8 mouse cellular contexts compared by ENCODE assay signal in genomic region chr5:113310377-113311003, GRCm38 (mm10). TPM values are rescaled to one million over a fixed set of nuclear protein-coding genes. Genes with fewer than 3 reads are reported as not detected.
DNase-seq lines count a peak whose midpoint lies in the region; ATAC-seq lines count a peak whose summit lies in the region.

TSS of gene Sgsm1 (minus strand) at chr5:113310786.

- H3K4me3 ChIP-seq in intestine, embryonic 15.5 days (replicated peaks): peak within 1 kb of the TSS; percentile 63
- H3K4me3 ChIP-seq in megakaryocyte, embryonic 14.5 days (replicated peaks): peak within 1 kb of the TSS; percentile 67

- peaks cover 13% of the 10 kb centered on the region for H3K4me1 ChIP-seq in intestine, embryonic 15.5 days (replicated peaks)
- peaks cover 10% of the 10 kb centered on the region for H3K4me1 ChIP-seq in megakaryocyte, embryonic 14.5 days

- no peaks in the 10 kb centered on the region for H3K9me3 ChIP-seq in intestine, embryonic 15.5 days
- H3K9me3 ChIP-seq in megakaryocyte, embryonic 14.5 days: peaks cover 32% of the 10 kb centered on the region

- H3K9ac ChIP-seq in intestine, embryonic 15.5 days: peak within 1 kb of the TSS; percentile 65

- intact Hi-C loops in left cerebral cortex, postnatal 10 days (cut with DNase I): loop anchor here (5.0 kb wide), 1 partner anchor 38 kb away; no protein-coding TSS in a partner anchor

- peaks cover 2% of the 10 kb centered on the region; the same call in 1 of the 2 replicates for H3K27me3 ChIP-seq in intestine, embryonic 15.5 days (replicated peaks)
- peaks cover 62% of the 10 kb centered on the region for H3K27me3 ChIP-seq in megakaryocyte, embryonic 14.5 days (replicated peaks)

- WGBS in intestine, embryonic 15.5 days: 3% methylated on average over 53 of the region's 53 CpGs

- peak; percentile 73 for DNase-seq in adrenal gland, postnatal 25 days
- peak; percentile 75 for DNase-seq in embryo, embryonic 11.5 days (ENCODE audit: low read depth, low spot score)
- peak; percentile 58 to 68 for DNase-seq in gastrocnemius, postnatal 4 days (ENCODE audit: low spot score in 2 of 2)
- peak; percentile 71 to 91 for DNase-seq in left cerebral cortex, postnatal 10 days (ENCODE audit: extremely low spot score in 1 of 2, low spot score in 2 of 2)
- DNase-seq in right cerebral cortex, postnatal 36 days (ENCODE audit: low spot score in 2 of 2): peak; percentile 73 to 80
- no peak for DNase-seq in adipocyte (ENCODE audit: low spot score)

- H3K36me3 ChIP-seq in intestine, embryonic 15.5 days: no peaks in the 10 kb centered on the region
- H3K36me3 ChIP-seq in megakaryocyte, embryonic 14.5 days (replicated peaks; ENCODE audit: low read length): no peaks in the 10 kb centered on the region

- ATAC-seq in intestine, embryonic 15.5 days: peak; percentile 90

- H3K27ac ChIP-seq in intestine, embryonic 15.5 days: no peak within 1 kb of the TSS

- peak within 1 kb of the TSS; percentile 87 for H3K4me2 ChIP-seq in intestine, embryonic 15.5 days (replicated peaks)

RNA-seq across cellular contexts. Expression of gene Sgsm1, which starts in this region (rescaled TPM):
- 7.8 and 14.5 TPM in 2 replicates for total RNA-seq in adrenal gland, postnatal 25 days (2021)
- total RNA-seq in gastrocnemius, postnatal 4 days (2021): 1 to 10 TPM in 1 of 2 experiments, under 1 TPM in 1; 0.75 to 1.3 TPM
- polyA plus RNA-seq in intestine, embryonic 15.5 days (2015; fragmentation: Nextera tagmentation; extraction: Ambion mirVana): 9.6 and 11.3 TPM in 2 replicates
- 10 to 100 TPM; 83.2 to 87.1 TPM for total RNA-seq in left cerebral cortex, postnatal 10 days (2021)
- not detected in 2 replicates for polyA plus RNA-seq in megakaryocyte, embryonic 14.5 days (2012; ENCODE audit: insufficient read depth, low replicate concordance)
